Mouse (Mus musculus) granulocyte monocyte progenitor cell, adult 5-6 weeks (primary cell): ENCODE measurements around the gene Rfpl4b. TPM values are rescaled to one million over a fixed set of nuclear protein-coding genes. Genes with fewer than 3 reads are reported as not detected.
"Not testable (repeated sequence)": the region's sequence is repeated elsewhere in the genome, so short reads cannot be mapped to it uniquely, and the experiment has no call there.

Experiments
- ATAC-seq: replicated peaks from 2 replicates; pipeline ENCODE4 v1.8.0; 2016; ENCODE audit warnings: mild to moderate bottlenecking, moderate TSS enrichment, inconsistent platforms; ENCODE audit not compliant: poor library complexity, severe bottlenecking
- total RNA-seq, 2 experiments: library from RNA; stranded (forward) in 1 of 2; stranded (reverse) in 1 of 2; fragments of 200-712, 200-1000 nt in 1 of 2; fragments of >200 nt in 1 of 2; fragmentation: Nextera tagmentation in 1 of 2; gene quantifications; 2 replicates each; pipeline ENCODE4 v1.2.3; 2014 to 2017

The Rfpl4b gene
- total RNA-seq (2014; fragmentation: Nextera tagmentation) (not detected in 2 replicates), total RNA-seq (2017) (not detected in 2 replicates)

- ATAC-seq, result no peak
Observed at GRCm38 (mm10) chr10:38821679-38822078, at the start of gene Rfpl4b. Gene Rfpl4b, minus strand, starts transcription at chr10:38821779.

DNA sequence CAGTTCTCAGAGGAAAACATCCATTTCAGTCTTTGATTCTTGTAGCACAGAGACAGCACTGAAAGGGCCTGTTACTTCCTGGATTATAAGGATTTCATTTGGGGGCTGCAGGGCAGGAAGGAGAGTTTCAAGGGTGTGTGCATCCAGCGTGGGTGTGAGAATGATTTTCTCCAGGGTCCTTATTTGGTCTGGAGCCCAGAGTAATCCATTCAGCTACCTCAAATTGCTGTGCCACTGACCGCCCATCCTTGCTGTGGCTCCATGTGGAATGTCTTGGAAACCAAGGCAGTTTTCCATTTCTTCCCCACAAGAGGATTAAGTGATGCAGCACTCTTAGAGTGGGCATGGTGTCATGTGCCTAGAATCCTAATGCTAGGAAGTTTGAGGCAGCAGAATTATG is 33.6 kb upstream of the Rfpl4b start:
- no peak for ATAC-seq

GRCm38 (mm10) chr10:38850006-38850405 is 28.4 kb upstream of the Rfpl4b start:
- not testable (repeated sequence) for ATAC-seq

DNA sequence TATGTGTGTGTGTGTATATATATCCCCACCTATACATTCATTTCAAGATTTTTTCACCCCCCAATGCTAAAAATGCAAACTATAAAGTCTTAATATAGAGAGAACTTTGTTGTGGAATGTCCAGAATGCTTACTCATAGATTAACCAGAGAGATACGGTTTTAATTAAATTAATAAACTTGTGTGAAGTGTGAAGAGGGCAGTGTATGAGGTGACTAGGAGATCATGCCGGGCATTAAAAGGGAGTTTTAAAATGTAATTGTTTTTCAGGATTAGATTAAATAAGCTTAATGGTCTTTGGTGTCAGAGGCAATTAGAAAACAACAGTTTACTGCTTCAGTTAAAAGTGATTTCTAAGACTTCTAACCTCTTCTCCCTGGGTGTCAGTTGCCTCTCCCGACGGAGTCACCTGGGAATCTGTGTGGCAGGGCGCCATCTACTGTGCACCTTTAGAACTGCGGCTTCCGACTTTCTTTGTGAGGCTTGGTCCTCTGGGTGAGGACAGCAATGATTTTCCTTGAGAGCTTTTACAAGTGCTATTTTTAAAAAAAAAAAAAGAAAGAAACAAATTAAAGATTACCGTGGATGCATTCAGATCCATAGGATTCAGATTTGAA is 27.4 kb upstream of the Rfpl4b start:
- ATAC-seq, result 0 out of 2 replicates have a peak, but pooled peaks have one; percentile 48

- ATAC-seq, result no peak
Observed at GRCm38 (mm10) chr10:38848231-38848630, 26.7 kb upstream of the Rfpl4b start.

- no peak for ATAC-seq
Observed at GRCm38 (mm10) chr10:38823741-38824140, 2.2 kb upstream of the Rfpl4b start.

DNA sequence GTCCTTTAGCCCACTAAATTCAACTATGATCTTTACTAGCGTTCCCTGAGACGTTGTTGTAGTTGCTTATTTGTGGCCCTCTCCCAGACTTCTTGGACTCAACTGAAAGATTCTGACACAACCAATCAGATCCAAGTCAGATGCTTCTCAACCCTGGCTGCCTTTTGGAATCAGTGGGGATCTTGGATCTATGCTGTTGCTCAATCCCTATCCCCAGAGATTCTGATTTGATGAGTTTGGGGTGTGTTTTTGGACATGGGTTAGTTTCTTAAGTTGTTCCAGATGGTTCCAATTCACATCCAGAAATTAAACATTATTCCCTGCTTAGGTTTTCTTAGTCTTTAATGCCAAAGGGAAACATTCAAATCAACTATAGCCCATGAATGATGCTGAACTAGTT is 15.5 kb downstream of the Rfpl4b start:
- ATAC-seq, result no peak

DNA sequence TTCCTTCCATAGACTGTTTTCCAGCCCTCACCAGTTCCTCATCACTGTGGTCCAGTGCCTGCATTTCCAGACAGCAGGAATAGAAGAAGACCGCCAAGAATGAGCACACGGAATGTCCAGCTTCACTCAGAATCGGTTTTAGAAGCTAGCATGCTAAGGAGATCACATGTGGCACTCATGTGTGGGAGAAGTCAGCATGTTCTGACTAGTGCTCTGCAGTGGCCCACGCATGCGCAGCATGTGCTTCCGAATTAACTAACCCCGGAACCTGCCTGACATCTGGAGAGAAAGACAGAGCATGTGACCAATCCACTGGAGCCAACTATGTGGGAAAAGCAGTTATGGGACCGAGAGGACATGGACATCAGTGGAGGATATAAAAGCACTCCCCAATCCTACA is 17.5 kb downstream of the Rfpl4b start:
- no peak for ATAC-seq

DNA sequence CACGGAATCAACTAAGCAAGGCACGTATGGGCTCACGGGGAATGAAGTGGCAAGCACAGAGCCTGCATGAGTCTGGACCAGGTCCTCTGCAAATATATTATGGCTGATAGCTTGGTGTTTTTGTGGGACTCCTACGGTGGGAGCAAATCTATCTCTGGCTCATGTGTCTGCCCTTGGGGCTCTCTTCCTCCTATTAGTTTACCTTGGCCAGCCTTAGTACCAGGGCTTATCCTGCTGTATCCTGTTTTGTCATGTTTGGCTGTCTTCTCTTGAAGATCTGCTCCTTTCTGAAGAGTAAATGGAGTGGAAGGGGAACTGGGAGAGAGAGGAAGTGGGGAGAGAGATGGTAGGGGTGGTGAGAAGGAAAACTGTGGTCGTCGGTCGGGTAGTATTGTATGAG is 18.3 kb downstream of the Rfpl4b start:
- no peak for ATAC-seq

DNA sequence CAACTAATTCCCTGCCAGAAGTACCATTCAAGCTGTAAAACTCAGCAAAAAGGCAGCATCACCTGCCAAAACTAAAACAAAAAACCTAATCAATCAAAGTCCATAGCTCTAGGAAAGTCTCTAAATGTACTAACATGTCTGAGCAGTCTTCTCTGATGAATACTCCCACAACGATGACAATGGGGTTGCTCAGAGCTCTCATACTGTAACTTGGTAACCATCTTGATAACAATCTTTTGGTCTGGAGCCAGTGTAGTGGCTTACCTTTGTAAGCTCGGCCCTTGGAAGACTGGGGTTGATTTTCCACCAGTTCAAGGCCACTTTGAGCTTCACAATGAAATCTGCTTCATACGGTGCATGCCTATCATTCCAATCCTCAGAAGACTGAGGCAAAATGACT is 33.0 kb downstream of the Rfpl4b start:
- ATAC-seq, result no peak

Other genes with a start within 250 kb of the Rfpl4b start
- gene Lama4, start 143.7 kb upstream of the Rfpl4b start, total RNA-seq (2014; fragmentation: Nextera tagmentation), result not detected in 2 replicates
- gene Lama4, start 143.7 kb upstream of the Rfpl4b start, total RNA-seq (2017), result not detected in 2 replicates